8 mouse cellular contexts compared by ENCODE assay signal in genomic region chr16:24347582-24348411, GRCm38 (mm10). TPM values are rescaled to one million over a fixed set of nuclear protein-coding genes. Genes with fewer than 3 reads are reported as not detected.
DNase-seq lines count a peak whose midpoint lies in the region; ATAC-seq and TF ChIP-seq lines count a peak whose summit lies in the region.

No protein-coding gene starts in this region.

- H3K27ac ChIP-seq in hindbrain, embryonic 15.5 days (replicated peaks), result no peak overlapping the region
- no peak overlapping the region for H3K27ac ChIP-seq in hindbrain, embryonic 12.5 days
- H3K27ac ChIP-seq in heart, adult 2 months, result peak overlapping the region; percentile 89
- H3K27ac ChIP-seq in layer of hippocampus, adult 2 months, result peak overlapping the region; percentile 76

- H3K9ac ChIP-seq in hindbrain, embryonic 15.5 days, result no peak overlapping the region
- no peak overlapping the region for H3K9ac ChIP-seq in hindbrain, embryonic 12.5 days
- peak overlapping the region; percentile 70 for H3K9ac ChIP-seq in heart, adult 2 months (ENCODE audit: low read depth, low read length)

- no peak overlapping the region for H3K4me3 ChIP-seq in hindbrain, embryonic 15.5 days
- H3K4me3 ChIP-seq in hindbrain, embryonic 12.5 days, result no peak overlapping the region
- H3K4me3 ChIP-seq in heart, adult 2 months, result peak overlapping the region; percentile 25; the same call in 1 of the 2 replicates
- H3K4me3 ChIP-seq in layer of hippocampus, adult 2 months, result no peak overlapping the region; the same call in 1 of the 2 replicates

- intact Hi-C loops in heart, adult 2 months (cut with DNase I), result loop anchor here (5.0 kb wide), 3 partner anchors 45 to 715 kb away; partner anchors contain the start of genes Bcl6, Gm37419 and Lpp

- H3K79me2 ChIP-seq in heart, adult 2 months (replicated peaks; ENCODE audit: control insufficient read depth, insufficient read depth, low read length), result no peaks in the 10 kb centered on the region

- H3K4me1 ChIP-seq in hindbrain, embryonic 15.5 days (replicated peaks), result peaks cover 9% of the 10 kb centered on the region; the same call in 1 of the 2 replicates
- no peaks in the 10 kb centered on the region for H3K4me1 ChIP-seq in hindbrain, embryonic 12.5 days
- H3K4me1 ChIP-seq in heart, adult 2 months (ENCODE audit: control insufficient read depth, insufficient read depth, low read length), result peaks cover 4% of the 10 kb centered on the region

- peak; percentile 39 for DNase-seq in brain, embryonic 14.5 days (ENCODE audit: low read depth)
- DNase-seq in heart, adult 2 months, result peak; percentile 38 to 58
- DNase-seq in layer of hippocampus, adult 2 months (ENCODE audit: low spot score in 2 of 2), result no peak
- DNase-seq in monocyte, adult 2 months (ENCODE audit: low read depth in 1 of 2, low spot score in 2 of 2), result peak; percentile 14 to 44
- DNase-seq in ovary, postnatal 36 days (ENCODE audit: low spot score), result no peak

- ATAC-seq in hindbrain, embryonic 15.5 days (ENCODE audit: low FRiP score, low read depth), result no peak
- ATAC-seq in hindbrain, embryonic 12.5 days (ENCODE audit: low FRiP score), result no peak
- ATAC-seq in erythroblast, adult 5-6 weeks (replicated peaks; ENCODE audit: low FRiP score, poor library complexity, severe bottlenecking), result no peak

- no peak for TF ChIP-seq EP300 in heart, adult 2 months (IDR thresholded peaks at IDR 0.05; ENCODE audit: insufficient read depth, low read depth, low read length)

- H3K4me2 ChIP-seq in hindbrain, embryonic 15.5 days, result peak overlapping the region; percentile 37
- H3K4me2 ChIP-seq in hindbrain, embryonic 12.5 days (replicated peaks), result no peak overlapping the region

- TF ChIP-seq POLR2A in brain, embryonic 14.5 days (IDR thresholded peaks at IDR 0.05; ENCODE audit: borderline replicate concordance, extremely low read depth, insufficient read depth, insufficient read length, poor library complexity, severe bottlenecking), result no peak
- peak; percentile 39 for TF ChIP-seq POLR2A in heart, adult 2 months (IDR thresholded peaks at IDR 0.05; ENCODE audit: insufficient read depth, low read depth, low read length)

- WGBS in hindbrain, embryonic 15.5 days, result 43% methylated on average over 21 of the region's 21 CpGs
- 66% methylated on average over 21 of the region's 21 CpGs for WGBS in hindbrain, embryonic 12.5 days
- 25% methylated on average over 21 of the region's 21 CpGs for WGBS in heart, adult 2 months

- no peak for TF ChIP-seq CTCF in brain, embryonic 14.5 days (IDR thresholded peaks at IDR 0.05; ENCODE audit: borderline replicate concordance, extremely low read depth, insufficient read depth, insufficient read length)
- no peak for TF ChIP-seq CTCF in heart, adult 2 months (IDR thresholded peaks at IDR 0.05)
- TF ChIP-seq CTCF in layer of hippocampus, adult 2 months (conservative IDR thresholded peaks at IDR 0.05), result no peak

- H3K36me3 ChIP-seq in hindbrain, embryonic 15.5 days, result no peaks in the 10 kb centered on the region
- H3K36me3 ChIP-seq in hindbrain, embryonic 12.5 days, result no peaks in the 10 kb centered on the region
- H3K36me3 ChIP-seq in heart, adult 2 months (ENCODE audit: control insufficient read depth, insufficient read depth, low read length), result peaks cover 4% of the 10 kb centered on the region; the same call in 1 of the 2 replicates

- H3K9me3 ChIP-seq in hindbrain, embryonic 15.5 days, result no peaks in the 10 kb centered on the region
- H3K9me3 ChIP-seq in hindbrain, embryonic 12.5 days (replicated peaks), result no peaks in the 10 kb centered on the region

- no peaks in the 10 kb centered on the region for H3K27me3 ChIP-seq in hindbrain, embryonic 15.5 days
- H3K27me3 ChIP-seq in hindbrain, embryonic 12.5 days, result no peaks in the 10 kb centered on the region
- H3K27me3 ChIP-seq in heart, adult 2 months (ENCODE audit: control insufficient read depth, insufficient read depth, low read length), result no peaks in the 10 kb centered on the region

RNA-seq across cellular contexts. Expression of gene Lpp, which starts 45.5 kb away (rescaled TPM):
- 11.4 and 11.5 TPM in 2 replicates for polyA plus RNA-seq in hindbrain, embryonic 15.5 days (2015; fragmentation: Nextera tagmentation; extraction: Ambion mirVana)
- polyA plus RNA-seq in hindbrain, embryonic 12.5 days (2016; fragmentation: Nextera tagmentation; extraction: Ambion mirVana), result 25.9 and 27.9 TPM in 2 replicates
- 3.6 and 5.4 TPM in 2 replicates for polyA plus RNA-seq in brain, embryonic 14.5 days (2012; rRNA removed)
- total RNA-seq in heart, adult 2 months (2021), result 10 to 100 TPM; 23.6 to 25.1 TPM
- 7.7 and 14.3 TPM in 2 replicates for polyA plus RNA-seq in heart, adult 2 months (2012; rRNA removed)
- 10 to 100 TPM; 10.1 to 10.5 TPM for total RNA-seq in layer of hippocampus, adult 2 months (2021)
- total RNA-seq in erythroblast, adult 5-6 weeks (2015; ENCODE audit: low replicate concordance), result 0.42 and 3.3 TPM in 2 replicates
- 1.3 and 2.0 TPM in 2 replicates for total RNA-seq in erythroblast, adult 5-6 weeks (2017; ENCODE audit: low replicate concordance)

Comparison
In these comparisons a context has a peak if more than half of its experiments do, and no peak if none do; other contexts are left out.
1. H3K27ac ChIP-seq: peak in heart, adult 2 months (single experiment) and layer of hippocampus, adult 2 months (single experiment); none in hindbrain, embryonic 15.5 days (single experiment) and hindbrain, embryonic 12.5 days (single experiment).
2. DNase-seq: peak in brain, embryonic 14.5 days (single experiment), heart, adult 2 months (2 of 2) and monocyte, adult 2 months (2 of 2); none in layer of hippocampus, adult 2 months (0 of 2) and ovary, postnatal 36 days (single experiment).